Mouse (Mus musculus) thymus, adult 2 months (tissue): ENCODE results near the gene Nexn.
"Not testable (repeated sequence)": the region's sequence is repeated elsewhere in the genome, so short reads cannot be mapped to it uniquely, and the experiment has no call there.

Experiments used
- CTCF ChIP-seq: fragments of 200-500 bp; IDR thresholded peaks from 2 replicates; pipeline ENCODE4 v1.5.1; 2012; ENCODE audit warnings: mild to moderate bottlenecking, control low read depth, low read length, moderate library complexity, borderline replicate concordance; ENCODE audit not compliant: control insufficient read depth, poor library complexity, insufficient read depth; ENCODE audit errors: extremely low read depth
- POLR2A ChIP-seq: fragments of 200-500 bp; IDR thresholded peaks from 2 replicates; pipeline ENCODE4 v1.6.1; 2012; ENCODE audit warnings: mild to moderate bottlenecking, low read length, control low read depth, moderate library complexity; ENCODE audit not compliant: control insufficient read depth, poor library complexity, insufficient read depth; ENCODE audit errors: extremely low read depth

GRCm38 (mm10) chr3:152197246-152197645, 68.9 kb downstream of the Nexn start:
- TF ChIP-seq POLR2A, CTCF: not testable (repeated sequence)
